Mouse (Mus musculus): ENCODE results near the gene B4gat1.

B4gat1 gene

DNA sequence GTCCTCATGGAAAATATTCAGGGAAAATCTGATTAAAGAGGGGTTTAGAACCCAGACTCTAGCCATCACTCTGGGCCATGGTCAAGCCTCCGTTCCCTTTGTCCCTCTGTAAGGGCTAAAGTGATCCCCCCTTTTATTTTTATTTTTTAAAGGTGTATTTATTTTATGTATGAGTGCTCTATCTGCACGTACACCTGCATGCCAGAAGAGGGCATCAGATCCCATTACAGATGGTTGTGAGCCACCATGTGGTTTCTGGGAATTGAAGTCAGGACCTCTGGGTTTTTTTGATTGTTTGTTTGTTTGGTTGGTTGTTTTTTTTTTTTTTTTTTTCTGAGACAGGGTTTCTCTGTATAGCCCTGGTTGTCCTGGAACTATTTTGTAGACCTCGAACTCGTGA is 47.9 kb downstream of the B4gat1 start:
- DNase-seq, result peak in 1 of 2 experiments; percentile 14

DNA sequence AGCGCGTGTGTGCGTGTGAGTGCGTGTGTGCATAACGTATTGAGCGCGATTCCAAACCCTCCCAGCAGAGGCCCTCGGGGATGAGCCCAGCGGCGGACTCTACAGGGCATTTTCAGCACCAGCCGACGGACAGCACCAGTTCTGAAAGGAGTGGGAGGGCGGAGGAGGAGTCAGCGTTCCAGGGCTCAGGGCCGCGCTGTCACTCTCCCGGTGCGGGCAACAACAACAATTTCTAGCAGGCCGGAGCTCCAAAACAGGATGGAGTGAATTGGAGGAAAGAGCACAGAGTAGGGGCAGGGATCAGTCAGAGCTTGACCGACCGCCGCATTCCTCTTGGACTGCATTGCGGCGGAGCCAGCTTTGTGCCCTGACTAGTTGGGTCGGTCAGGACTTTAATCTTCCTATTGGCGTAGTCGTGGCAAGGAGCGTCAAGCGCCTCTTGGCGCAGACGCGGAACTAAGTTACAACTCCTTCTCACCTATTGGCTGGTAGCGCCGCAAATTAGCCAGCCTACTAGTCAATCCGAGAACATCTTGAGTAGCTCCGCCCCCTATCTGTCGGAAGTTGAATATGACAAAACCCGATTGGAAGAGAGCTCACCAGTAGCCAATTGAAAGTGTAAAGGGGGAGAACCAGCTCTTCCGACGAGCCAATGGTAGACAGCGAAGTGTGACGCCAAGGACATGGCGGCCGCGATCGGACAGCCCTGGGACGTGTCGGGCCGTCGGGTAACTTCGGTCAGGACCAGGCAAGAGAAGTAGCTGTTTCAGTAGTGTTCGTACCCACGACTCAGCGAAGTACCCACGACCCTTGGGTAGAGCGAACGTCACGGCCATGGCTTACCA is 49.5 kb downstream of the B4gat1 start, which contains the start of gene Yif1a:
Yif1a (plus strand) TSS at position 655 of the 845 bp plus-strand sequence.
- DNase-seq, result peak; percentile 90 to 98

DNA sequence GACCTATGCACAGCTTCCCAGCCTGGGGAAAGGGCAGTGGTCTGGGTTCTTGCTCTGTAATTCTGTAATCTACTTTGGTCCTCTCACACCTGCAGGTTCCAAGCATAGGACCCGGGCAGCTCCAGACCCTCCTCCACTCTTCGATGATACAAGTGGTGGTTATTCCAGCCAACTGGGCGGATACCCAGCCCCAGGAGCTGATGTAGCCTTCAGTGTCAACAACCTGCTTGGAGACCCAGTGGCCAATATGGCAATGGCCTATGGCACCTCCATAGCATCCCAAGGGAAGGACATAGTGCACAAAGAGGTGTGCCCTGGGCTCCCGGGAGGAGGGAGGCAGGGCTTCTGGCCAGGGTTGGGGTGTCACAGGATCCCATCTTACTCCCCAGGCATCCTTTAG is 50.7 kb downstream of the B4gat1 start:
- peak in 1 of 2 experiments; percentile 31 for DNase-seq
